Mouse (Mus musculus) lung, postnatal 0 days (tissue): Measurements from ENCODE around the gene Ptcd2.

Experiments
- CTCF ChIP-seq: IDR thresholded peaks from 2 replicates; pipeline ENCODE4 v1.5.1; 2016; ENCODE audit warnings: antibody characterized with exemption, mild to moderate bottlenecking
- EP300 ChIP-seq: IDR thresholded peaks from 2 replicates; pipeline ENCODE4 v1.6.1; 2016; ENCODE audit warnings: antibody characterized with exemption, mild to moderate bottlenecking, control low read depth

GRCm38 (mm10) chr13:99283916-99284315 lies 60.6 kb downstream of the Ptcd2 start:
- no peak for TF ChIP-seq CTCF
- no peak for TF ChIP-seq EP300
